Mouse (Mus musculus) left cerebral cortex, adult 18-20 months (tissue): ENCODE measurements around the gene Gm3264. TPM values are rescaled to one million over a fixed set of nuclear protein-coding genes. Genes with fewer than 3 reads are reported as not detected.
"Not testable (repeated sequence)": the region's sequence is repeated elsewhere in the genome, so short reads cannot be mapped to it uniquely, and the experiment has no call there.

Experiments used
- DNase-seq, 2 experiments: peaks; one replicate each; pipeline ENCODE4 v3.0.0; 2021 to 2022; ENCODE audit warnings: low spot score in 2 of 2, mixed read lengths in 1 of 2
- long read RNA-seq, 2 experiments: library from polyadenylated mRNA; stranded (forward); transcript quantifications; one replicate each; pipeline ENCODE4 v2.0.0; 2021
- total RNA-seq, 2 experiments: library from RNA; stranded (reverse); gene quantifications; 2 replicates each; pipeline ENCODE4 v1.2.3; 2021

Gm3264 gene
- 1 to 10 TPM in 1 of 2 experiments, not detected in 1; 2.1 TPM for total RNA-seq
- long read RNA-seq, experiment 1, partial matches to known transcripts = 1 of 7 reads
- long read RNA-seq, experiment 1, other reads (novel, unspliced or antisense) = 6 of 7 reads
- long read RNA-seq, experiment 2, partial matches to known transcripts = 1 of 5 reads
- long read RNA-seq, experiment 2, other reads (novel, unspliced or antisense) = 4 of 5 reads

- not testable (repeated sequence) for DNase-seq
Measured at GRCm38 (mm10) chr14:4855299-4855980, at the start of gene Gm3264. TSS of gene Gm3264 (plus strand) at chr14:4855576.

- DNase-seq = not testable (repeated sequence)
Measured at GRCm38 (mm10) chr14:4806421-4806820, 49.0 kb upstream of the Gm3264 start.

- not testable (repeated sequence) for DNase-seq
Measured at GRCm38 (mm10) chr14:4821950-4822349, 33.4 kb upstream of the Gm3264 start.

- DNase-seq = not testable (repeated sequence)
Measured at GRCm38 (mm10) chr14:4837806-4838205, 17.6 kb upstream of the Gm3264 start, which contains the start of gene Gm3269. TSS of gene Gm3269 (plus strand) at chr14:4838106.

- not testable (repeated sequence) for DNase-seq
Measured at GRCm38 (mm10) chr14:4892116-4892515, 36.7 kb downstream of the Gm3264 start, which contains the start of gene Gm3278. TSS of gene Gm3278 (plus strand) at chr14:4892416.

Other genes with a start within 250 kb of the Gm3264 start
- not detected for gene Gm8159, start 223.2 kb upstream of the Gm3264 start, total RNA-seq
- gene Gm3239, start 191.4 kb upstream of the Gm3264 start, total RNA-seq = not detected
- not detected for gene Gm7876, start 146.3 kb upstream of the Gm3264 start, total RNA-seq
- under 1 TPM in 1 of 2 experiments, not detected in 1; 0.28 TPM for gene Gm3252, start 128.8 kb upstream of the Gm3264 start, total RNA-seq
- not detected for gene Gm9602, start 79.2 kb upstream of the Gm3264 start, total RNA-seq
- not detected for gene Gm3269, start 17.5 kb upstream of the Gm3264 start, total RNA-seq
- gene Gm3278, start 36.8 kb downstream of the Gm3264 start, total RNA-seq = not detected
- gene Gm8297, start 128.4 kb downstream of the Gm3264 start, total RNA-seq = not detected
- gene Gm3298, start 160.3 kb downstream of the Gm3264 start, total RNA-seq = not detected
- not detected for gene 4930555G01Rik, start 195.1 kb downstream of the Gm3264 start, total RNA-seq
- gene Gm8281, start 215.5 kb downstream of the Gm3264 start, total RNA-seq = under 1 TPM; 0.26 to 0.95 TPM